ENCODE assay signal across 7 mouse cellular contexts in the genomic region with DNA sequence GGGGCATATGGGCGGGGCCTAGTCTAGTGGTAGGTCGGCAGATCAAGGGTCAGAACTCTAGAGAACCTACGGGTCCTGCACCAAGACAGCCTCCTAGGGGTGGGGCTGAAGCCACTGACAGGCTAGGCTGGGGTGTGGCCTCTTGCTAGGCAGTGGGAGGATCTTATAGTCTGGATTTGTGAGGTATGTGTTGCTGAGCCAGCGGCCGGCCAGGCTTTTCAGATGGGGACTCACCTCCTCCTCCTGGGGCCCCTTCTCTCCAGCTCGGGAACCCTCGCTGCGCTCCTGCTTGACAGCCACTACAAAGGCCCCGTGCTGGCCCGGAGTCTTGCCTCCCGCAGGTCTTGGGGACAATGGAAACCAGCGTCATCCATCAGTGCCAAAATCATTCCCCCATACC. TPM values are rescaled to one million over a fixed set of nuclear protein-coding genes. Genes with fewer than 3 reads are reported as not detected.
DNase-seq lines count a peak whose midpoint lies in the region; ATAC-seq lines count a peak whose summit lies in the region.

No protein-coding gene starts in this region.

- DNase-seq in 416B (ENCODE audit: low read depth) (peak; percentile 82), ES-CJ7 (ENCODE audit: low read depth, low spot score) (peak; percentile 95)
- DNase-seq in kidney, adult 11 months = peak; percentile 83
- peak; percentile 74 for DNase-seq in testis, postnatal 10 days (ENCODE audit: low spot score)
- DNase-seq in right cerebral cortex, adult 18-20 months = no peak

- peaks cover 20% of the 10 kb centered on the region for H3K27me3 ChIP-seq in erythroblast, embryonic 14.5 days (ENCODE audit: control insufficient read depth)
- peaks cover 10% of the 10 kb centered on the region for H3K27me3 ChIP-seq in lung, embryonic 15.5 days

- H3K9me3 ChIP-seq in erythroblast, embryonic 14.5 days (ENCODE audit: control insufficient read depth, low read length) = no peaks in the 10 kb centered on the region
- H3K9me3 ChIP-seq in lung, embryonic 15.5 days = no peaks in the 10 kb centered on the region

- peaks cover 71% of the 10 kb centered on the region for H3K4me1 ChIP-seq in erythroblast, embryonic 14.5 days (ENCODE audit: control insufficient read depth)
- peaks cover 30% of the 10 kb centered on the region for H3K4me1 ChIP-seq in lung, embryonic 15.5 days

- peak overlapping the region; percentile 83 for H3K9ac ChIP-seq in lung, embryonic 15.5 days

- no peak for ATAC-seq in lung, embryonic 15.5 days (ENCODE audit: borderline replicate concordance, extremely low read depth, low FRiP score, low TSS enrichment)

- WGBS in lung, embryonic 15.5 days = 7% methylated on average over 12 of the region's 12 CpGs

- peak overlapping the region; percentile 70; the same call in 1 of the 2 replicates for H3K27ac ChIP-seq in lung, embryonic 15.5 days

- H3K4me2 ChIP-seq in lung, embryonic 15.5 days = peak overlapping the region; percentile 79

- peaks cover 32% of the 10 kb centered on the region for H3K36me3 ChIP-seq in erythroblast, embryonic 14.5 days (ENCODE audit: control insufficient read depth)
- H3K36me3 ChIP-seq in lung, embryonic 15.5 days = 0 out of 2 replicates have a peak, but pooled peaks cover 4% of the 10 kb centered on the region

- H3K4me3 ChIP-seq in erythroblast, embryonic 14.5 days (replicated peaks) = peak overlapping the region; percentile 97
- H3K4me3 ChIP-seq in lung, embryonic 15.5 days = peak overlapping the region; percentile 86

RNA-seq across cellular contexts. Expression of a gene that starts 1.1 kb away (rescaled TPM):
- polyA plus RNA-seq in erythroblast, embryonic 14.5 days (2012) = 52.7 and 55.8 TPM in 2 replicates
- polyA plus RNA-seq in lung, embryonic 15.5 days (2015; fragmentation: Nextera tagmentation; extraction: Ambion mirVana) = 91.2 and 92.5 TPM in 2 replicates

RNA-seq across cellular contexts. Expression of a gene that starts 6.1 kb away (rescaled TPM):
- 0.01 TPM in 1 of 2 replicates, not detected in the other for polyA plus RNA-seq in erythroblast, embryonic 14.5 days (2012)
- 0.07 and 0.10 TPM in 2 replicates for polyA plus RNA-seq in lung, embryonic 15.5 days (2015; fragmentation: Nextera tagmentation; extraction: Ambion mirVana)

RNA-seq across cellular contexts. Expression of a gene that starts 8.1 kb away (rescaled TPM):
- polyA plus RNA-seq in erythroblast, embryonic 14.5 days (2012) = 6.7 and 7.2 TPM in 2 replicates
- 17.6 and 20.4 TPM in 2 replicates for polyA plus RNA-seq in lung, embryonic 15.5 days (2015; fragmentation: Nextera tagmentation; extraction: Ambion mirVana)

RNA-seq across cellular contexts. Expression of a gene that starts 16.5 kb away (rescaled TPM):
- 3.2 and 5.6 TPM in 2 replicates for polyA plus RNA-seq in erythroblast, embryonic 14.5 days (2012)
- polyA plus RNA-seq in lung, embryonic 15.5 days (2015; fragmentation: Nextera tagmentation; extraction: Ambion mirVana) = 2.0 and 3.0 TPM in 2 replicates

RNA-seq across cellular contexts. Expression of a gene that starts 20.6 kb away (rescaled TPM):
- 0.04 TPM in 1 of 2 replicates, not detected in the other for polyA plus RNA-seq in erythroblast, embryonic 14.5 days (2012)
- 17.8 and 18.3 TPM in 2 replicates for polyA plus RNA-seq in lung, embryonic 15.5 days (2015; fragmentation: Nextera tagmentation; extraction: Ambion mirVana)
